Mouse (Mus musculus) MEL (cell line): ENCODE results near the gene Slc25a41.

Experiments used
- EP300 ChIP-seq, 2 experiments: IDR thresholded peaks; 2 replicates each; pipeline ENCODE4 v1.6.1; 2011; ENCODE audit warnings: improper control_type of control experiment in 2 of 2, low read length in 2 of 2, low read depth in 1 of 2, mild to moderate bottlenecking in 1 of 2
- GATA1 ChIP-seq: IDR thresholded peaks from 2 replicates; pipeline ENCODE4 v1.6.1; 2011; ENCODE audit warnings: low read depth, low read length, improper control_type of control experiment
- MAX ChIP-seq: IDR thresholded peaks from 2 replicates; pipeline ENCODE4 v1.6.1; 2011; ENCODE audit warnings: low read length, improper control_type of control experiment
- MAZ ChIP-seq: IDR thresholded peaks from 2 replicates; pipeline ENCODE4 v1.6.1; 2012; ENCODE audit warnings: low read depth, mild to moderate bottlenecking, inconsistent platforms, low read length, improper control_type of control experiment
- MXI1 ChIP-seq: IDR thresholded peaks from 2 replicates; pipeline ENCODE4 v1.6.1; 2011; ENCODE audit warnings: mild to moderate bottlenecking, low read depth, low read length, improper control_type of control experiment
- NRF1 ChIP-seq: IDR thresholded peaks from 2 replicates; pipeline ENCODE4 v1.6.1; 2014; ENCODE audit warnings: low read depth, mild to moderate bottlenecking, inconsistent platforms, low read length, improper control_type of control experiment, moderate library complexity; ENCODE audit not compliant: poor library complexity, insufficient read depth, severe bottlenecking
- POLR2A ChIP-seq, 2 experiments: IDR thresholded peaks; 2 replicates each; pipeline ENCODE4 v1.6.1; 2011 to 2012; ENCODE audit warnings: low read length in 2 of 2, mild to moderate bottlenecking in 2 of 2, control low read depth in 1 of 2, improper control_type of control experiment in 1 of 2, low read depth in 1 of 2, moderate library complexity in 1 of 2; ENCODE audit not compliant: control insufficient read depth in 1 of 2, insufficient read depth in 1 of 2, poor library complexity in 1 of 2
- ZNF384 ChIP-seq: IDR thresholded peaks from 2 replicates; pipeline ENCODE4 v1.6.1; 2012; ENCODE audit warnings: low read depth, mild to moderate bottlenecking, inconsistent platforms, low read length, improper control_type of control experiment

DNA sequence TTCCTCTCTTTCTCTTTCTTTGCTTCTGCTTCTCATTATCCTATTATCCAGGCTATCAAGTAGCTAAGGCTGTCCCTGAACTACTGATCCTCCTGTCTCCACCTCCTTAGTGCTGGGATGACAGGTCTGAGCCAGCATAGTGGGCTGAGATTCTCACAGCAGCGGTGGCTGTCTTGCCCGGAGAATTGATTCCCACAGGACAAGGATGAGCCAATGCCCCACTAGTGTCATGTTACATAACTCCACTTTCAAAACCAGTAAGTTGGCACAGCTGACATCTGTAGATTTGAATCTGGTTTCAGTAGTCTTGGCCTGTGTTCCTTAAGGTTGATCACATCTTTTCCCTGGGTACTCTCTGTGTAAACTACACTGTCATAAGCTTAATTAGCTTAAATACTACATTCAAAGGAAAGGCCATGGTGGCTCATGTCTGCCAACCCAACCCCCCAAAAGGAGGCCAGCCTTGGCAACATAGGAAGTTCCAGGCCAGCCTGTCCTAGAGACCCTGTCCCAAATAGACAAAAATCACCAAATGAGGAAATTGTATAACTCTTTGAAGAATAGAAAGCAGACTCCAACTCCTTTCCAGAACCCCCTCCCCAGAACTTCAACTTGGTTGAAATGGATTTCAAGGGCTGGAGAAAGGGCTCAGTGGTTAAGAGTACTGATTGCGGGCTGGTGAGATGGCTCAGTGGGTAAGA, 55.2 kb downstream of the Slc25a41 start:
- no peak for TF ChIP-seq MAX
- TF ChIP-seq NRF1 = no peak
- TF ChIP-seq ZNF384 = no peak
- TF ChIP-seq MAZ = no peak
- no peak for TF ChIP-seq POLR2A (IDR thresholded peaks at IDR 0.05; ENCODE audit: control insufficient read depth in 1 of 2, insufficient read depth in 1 of 2, low read depth in 1 of 2, low read length in 2 of 2, poor library complexity in 1 of 2)
- TF ChIP-seq GATA1 = no peak
- no peak for TF ChIP-seq MXI1
- TF ChIP-seq EP300 (IDR thresholded peaks at IDR 0.05; ENCODE audit: low read depth in 1 of 2, low read length in 2 of 2) = no peak
